Mouse (Mus musculus): ENCODE measurements at regions not wholly inside any gene's neighbourhood (a gene's known extent, or its start where the extent isn't known, plus 50 kb on each side); places are given as distances from the start of the nearest gene placed in this dataset.

GRCm38 (mm10) chr5:64744041-64744440, 59.1 kb upstream of the Klf3 start:
- no peak for TF ChIP-seq GATA1 (IDR thresholded peaks at IDR 0.05; ENCODE audit: low read length)

- no peak for TF ChIP-seq GATA1 (IDR thresholded peaks at IDR 0.05; ENCODE audit: low read length)
These were observed 58.7 kb upstream of the Klf3 start for GRCm38 (mm10) chr5:64744455-64744854.

- TF ChIP-seq GATA1 (IDR thresholded peaks at IDR 0.05; ENCODE audit: low read length), result no peak
These were observed 55.7 kb upstream of the Klf3 start for GRCm38 (mm10) chr5:64747461-64747860.

- TF ChIP-seq GATA1 (IDR thresholded peaks at IDR 0.05; ENCODE audit: low read length), result no peak
These were observed 53.6 kb upstream of the Klf3 start for GRCm38 (mm10) chr5:64749415-64750166.

GRCm38 (mm10) chr5:64750406-64750805, 52.8 kb upstream of the Klf3 start:
- no peak for TF ChIP-seq GATA1 (IDR thresholded peaks at IDR 0.05; ENCODE audit: low read length)

- TF ChIP-seq GATA1 (IDR thresholded peaks at IDR 0.05; ENCODE audit: low read length), result no peak
These were observed 52.1 kb upstream of the Klf3 start for GRCm38 (mm10) chr5:64750976-64751656.

- no peak for TF ChIP-seq GATA1 (IDR thresholded peaks at IDR 0.05; ENCODE audit: low read length)
These were observed 49.9 kb upstream of the Klf3 start for GRCm38 (mm10) chr5:64753142-64753750.

Data from G1E-ER4 (cell line).